Mouse (Mus musculus) thymus, adult 2 months (tissue): ENCODE results near the gene Cmtr1. TPM values are rescaled to one million over a fixed set of nuclear protein-coding genes. Genes with fewer than 3 reads are reported as not detected.

ENCODE experiments used
- DNase-seq: peaks from one replicate; pipeline ENCODE4 v3.0.0; 2021
- H3K27ac ChIP-seq: fragments of 200-500 bp; 2 replicates; pipeline ENCODE4 v1.5.1; 2012; ENCODE audit warnings: low read length, control low read depth; ENCODE audit not compliant: control insufficient read depth, insufficient read depth
- H3K27me3 ChIP-seq: fragments of 200-500 bp; 2 replicates; pipeline ENCODE4 v1.6.1; 2012; ENCODE audit warnings: mild to moderate bottlenecking, low read length, moderate library complexity, mixed read lengths; ENCODE audit not compliant: control insufficient read depth, insufficient read depth
- H3K36me3 ChIP-seq: fragments of 200-500 bp; 2 replicates; pipeline ENCODE4 v1.6.1; 2012; ENCODE audit warnings: mild to moderate bottlenecking, low read length, moderate library complexity; ENCODE audit not compliant: control insufficient read depth, insufficient read depth
- H3K4me1 ChIP-seq: fragments of 200-500 bp; replicated peaks from 2 replicates; pipeline ENCODE4 v1.6.1; 2012; ENCODE audit warnings: low read length; ENCODE audit not compliant: control insufficient read depth, insufficient read depth
- H3K4me3 ChIP-seq: fragments of 200-500 bp; 2 replicates; pipeline ENCODE4 v1.5.1; 2012; ENCODE audit warnings: mild to moderate bottlenecking, low read length, control low read depth, moderate library complexity; ENCODE audit not compliant: control insufficient read depth, insufficient read depth
- CTCF ChIP-seq: fragments of 200-500 bp; IDR thresholded peaks from 2 replicates; pipeline ENCODE4 v1.5.1; 2012; ENCODE audit warnings: mild to moderate bottlenecking, control low read depth, low read length, moderate library complexity, borderline replicate concordance; ENCODE audit not compliant: control insufficient read depth, poor library complexity, insufficient read depth; ENCODE audit errors: extremely low read depth
- POLR2A ChIP-seq: fragments of 200-500 bp; IDR thresholded peaks from 2 replicates; pipeline ENCODE4 v1.6.1; 2012; ENCODE audit warnings: mild to moderate bottlenecking, low read length, control low read depth, moderate library complexity; ENCODE audit not compliant: control insufficient read depth, poor library complexity, insufficient read depth; ENCODE audit errors: extremely low read depth
- WGBS: fragments of 180-500 bp; shearing (Covaris S2); methylation state at CpG from one replicate; pipeline ENCODE4 v1.1.7; 2018; 5-methylcytosine and 5-hydroxymethylcytosine counted together
- polyA plus RNA-seq: library from polyadenylated mRNA; depleted of rRNA; stranded (reverse); fragments of >200 nt; gene quantifications from 2 replicates; pipeline ENCODE4 v1.2.3, GENCODE M21; 2012

Gene Cmtr1
- polyA plus RNA-seq, 1 experiment: 53.9 TPM

DNA sequence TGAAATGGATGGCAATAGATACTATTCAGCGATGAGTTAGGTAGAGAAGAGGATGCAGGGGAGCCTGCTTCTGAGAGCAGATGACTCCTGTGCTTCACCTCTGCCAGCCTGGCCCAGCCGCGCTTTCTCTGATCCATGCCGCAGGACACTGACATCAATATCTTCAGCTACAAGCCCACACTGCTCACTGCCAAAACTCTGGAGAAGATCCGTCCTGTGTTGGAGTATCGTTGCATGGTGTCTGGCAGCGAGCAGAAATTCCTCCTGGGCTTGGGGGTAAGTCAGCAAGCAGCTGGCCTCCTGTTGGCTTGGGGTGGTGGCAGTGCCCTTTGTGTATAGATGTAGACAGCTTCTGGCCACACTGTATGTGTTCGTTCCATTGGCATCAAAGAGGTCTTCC is 36.5 kb downstream of the Cmtr1 start:
- WGBS: 97% methylated on average over 8 of the region's 8 CpGs
- Histone ChIP-seq H3K4me3 (no peak overlapping the region), H3K4me1 (peaks cover 16% of the 10 kb centered on the region), H3K27ac (no peak overlapping the region), H3K36me3 (peaks cover 62% of the 10 kb centered on the region), H3K27me3 (no peaks in the 10 kb centered on the region)
- DNase-seq: no peak
- TF ChIP-seq POLR2A: no peak
- no peak for TF ChIP-seq CTCF

DNA sequence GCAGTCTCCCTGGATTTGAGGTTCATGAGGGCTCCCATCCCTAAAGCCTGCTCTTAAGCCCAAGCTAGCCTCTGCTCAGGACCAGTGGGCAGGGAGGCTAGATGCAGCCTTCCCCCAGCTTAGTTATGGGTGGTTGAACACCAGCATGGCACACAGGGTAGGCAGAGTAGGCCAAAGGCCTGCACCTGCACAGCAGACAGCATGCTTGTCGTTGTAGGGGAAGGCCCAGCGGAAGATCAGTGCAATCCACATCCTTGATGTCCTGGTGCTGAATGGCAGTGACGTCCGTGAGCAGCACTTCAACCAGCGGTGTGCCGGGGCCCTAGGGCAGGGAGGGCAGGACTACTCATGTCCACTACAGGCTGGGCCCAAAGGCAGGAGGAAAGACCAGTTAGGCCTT is 38.0 kb downstream of the Cmtr1 start:
- peaks cover 70% of the 10 kb centered on the region for H3K36me3 ChIP-seq
- no peak overlapping the region for H3K4me3 ChIP-seq
- no peak for DNase-seq
- no peak overlapping the region for H3K27ac ChIP-seq
- WGBS: 95% methylated on average over 6 of the region's 6 CpGs
- peaks cover 17% of the 10 kb centered on the region for H3K4me1 ChIP-seq
- TF ChIP-seq POLR2A: no peak
- no peak for TF ChIP-seq CTCF
- no peaks in the 10 kb centered on the region for H3K27me3 ChIP-seq

DNA sequence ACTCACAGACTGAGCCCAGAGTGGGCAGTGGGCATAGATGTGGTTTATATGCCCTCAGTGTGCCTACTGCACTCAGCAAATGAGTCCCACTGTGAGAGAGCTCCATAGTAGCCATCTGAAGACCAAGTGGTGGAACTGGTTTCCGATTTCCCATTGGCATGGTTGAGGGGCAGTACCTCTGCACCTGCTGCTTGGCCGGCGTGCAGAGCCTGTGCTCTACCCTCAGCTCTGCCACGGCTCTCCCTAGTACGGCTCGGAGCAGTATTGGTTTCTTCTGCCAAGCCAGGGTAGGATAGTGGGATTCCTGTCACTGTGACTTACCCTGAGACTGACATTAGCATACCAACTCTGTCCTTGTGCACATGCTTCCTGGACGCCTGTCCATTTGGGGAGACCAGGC is 40.2 kb downstream of the Cmtr1 start:
- peaks cover 4% of the 10 kb centered on the region for H3K4me1 ChIP-seq
- no peaks in the 10 kb centered on the region for H3K27me3 ChIP-seq
- peaks cover 58% of the 10 kb centered on the region for H3K36me3 ChIP-seq
- DNase-seq: no peak
- no peak overlapping the region for H3K4me3 ChIP-seq
- WGBS: 98% methylated on average over 7 of the region's 7 CpGs
- no peak for TF ChIP-seq CTCF
- TF ChIP-seq POLR2A: no peak
- no peak overlapping the region for H3K27ac ChIP-seq

DNA sequence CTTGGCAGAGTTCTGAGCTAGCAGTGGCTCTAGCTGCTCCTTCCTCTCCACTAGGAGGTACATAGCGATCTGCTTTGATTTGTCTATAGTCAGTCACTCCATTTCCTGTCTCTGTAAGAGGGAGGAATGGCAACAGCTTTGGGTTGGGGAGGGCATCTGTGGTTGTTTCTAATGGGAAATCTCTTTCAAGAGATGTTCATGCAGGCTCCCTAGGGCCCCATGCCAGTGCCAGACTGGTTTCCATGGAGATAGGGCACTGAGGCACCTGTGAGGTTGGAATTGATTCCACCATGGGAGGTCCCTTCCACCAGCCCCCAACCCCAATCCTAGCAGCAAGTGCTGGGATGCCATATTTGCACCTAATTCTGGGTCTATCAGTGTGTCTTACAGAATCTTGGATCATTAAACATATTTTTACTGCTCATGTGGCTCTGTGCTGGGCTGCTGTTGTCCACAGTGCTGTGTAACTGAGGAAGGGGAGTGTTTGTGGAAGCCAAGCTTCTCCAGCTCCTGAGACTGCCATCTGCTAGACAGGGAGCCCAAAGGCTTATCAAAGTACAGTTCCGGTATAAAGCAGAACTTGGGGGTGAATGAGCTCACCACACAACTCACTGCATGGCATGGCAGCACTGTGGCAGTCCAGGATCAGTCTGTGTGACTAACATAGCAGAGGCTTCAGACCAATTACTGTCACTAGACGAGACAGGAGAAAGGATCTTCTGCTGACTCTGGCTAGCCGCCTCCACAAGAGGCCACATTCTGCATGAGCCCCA is 42.7 kb downstream of the Cmtr1 start:
- DNase-seq: no peak
- TF ChIP-seq CTCF (no peak), POLR2A (no peak)
- Histone ChIP-seq H3K4me1 (peaks cover 4% of the 10 kb centered on the region), H3K27me3 (no peaks in the 10 kb centered on the region), H3K36me3 (peaks cover 39% of the 10 kb centered on the region), H3K4me3 (no peak overlapping the region), H3K27ac (no peak overlapping the region)
- 76% methylated on average over 4 of the region's 4 CpGs for WGBS

DNA sequence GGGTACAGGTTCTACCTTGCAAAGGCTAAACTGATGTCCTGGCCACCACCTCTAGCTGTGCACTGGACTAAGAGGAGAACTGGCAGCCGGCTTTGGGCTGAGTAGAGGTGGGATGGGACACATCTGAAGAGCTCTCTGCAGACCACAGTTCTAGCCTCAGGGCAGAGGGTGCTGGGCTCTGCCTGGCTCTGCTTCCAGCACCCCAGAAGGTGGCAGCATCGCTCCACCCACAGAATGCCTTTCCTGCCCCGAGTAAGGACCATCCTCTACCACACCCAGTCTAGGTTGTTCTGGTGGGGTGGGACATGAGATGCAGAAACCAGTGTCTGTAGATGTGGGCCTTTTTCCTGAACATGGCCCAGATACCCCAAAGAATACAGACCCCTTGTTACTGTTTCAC is 44.4 kb downstream of the Cmtr1 start:
- no peak overlapping the region for H3K27ac ChIP-seq
- H3K4me3 ChIP-seq: no peak overlapping the region
- WGBS: 48% methylated on average over 3 of the region's 3 CpGs
- DNase-seq: peak; percentile 73
- peaks cover 26% of the 10 kb centered on the region for H3K36me3 ChIP-seq
- TF ChIP-seq POLR2A (no peak), CTCF (peak; percentile 89)
- peaks cover 4% of the 10 kb centered on the region for H3K4me1 ChIP-seq
- no peaks in the 10 kb centered on the region for H3K27me3 ChIP-seq

DNA sequence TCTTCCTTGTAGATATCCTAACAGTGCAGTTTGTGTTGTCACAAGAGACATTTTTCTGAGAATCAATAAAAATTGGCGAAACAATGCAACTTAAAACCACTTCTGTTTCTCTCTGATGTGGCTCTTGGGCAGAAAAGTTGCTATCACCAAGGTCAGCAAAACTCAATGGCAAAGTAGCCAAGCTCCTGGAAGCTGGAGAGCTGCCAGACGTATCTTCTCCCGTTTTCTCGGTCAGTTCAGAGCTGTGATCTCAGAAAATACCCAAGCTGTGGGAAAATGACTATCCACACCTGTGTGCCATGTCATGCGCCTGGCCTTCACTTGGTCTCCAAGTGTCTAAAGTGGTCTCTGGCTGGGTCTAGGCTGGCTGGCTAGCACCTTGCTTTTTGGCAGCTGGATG is 45.5 kb downstream of the Cmtr1 start:
- Histone ChIP-seq H3K27me3 (no peaks in the 10 kb centered on the region), H3K4me3 (no peak overlapping the region), H3K27ac (no peak overlapping the region), H3K4me1 (peaks cover 7% of the 10 kb centered on the region), H3K36me3 (peaks cover 16% of the 10 kb centered on the region)
- DNase-seq: no peak
- WGBS: 84% methylated on average over 5 of the region's 5 CpGs
- TF ChIP-seq POLR2A: no peak
- no peak for TF ChIP-seq CTCF
